Mouse (Mus musculus) liver, embryonic 13.5 days (tissue): ENCODE measurements around the gene Nfia. TPM values are rescaled to one million over a fixed set of nuclear protein-coding genes. Genes with fewer than 3 reads are reported as not detected.

ENCODE experiments used
- ATAC-seq: fragments of 200-750 bp; cut with Nextera tagmentation; 2 replicates; pipeline ENCODE4 v1.8.0; 2017; ENCODE audit warnings: low read depth, mild to moderate bottlenecking, moderate number of reproducible peaks, moderate library complexity
- DNase-seq: peaks from one replicate; pipeline ENCODE4 v3.0.0; 2022
- H3K27ac ChIP-seq: fragments of 300-500 bp; sonication (generic); 2 replicates; pipeline ENCODE4 v1.5.1; 2015; ENCODE audit warnings: moderate library complexity, mild to moderate bottlenecking, inconsistent platforms
- H3K27me3 ChIP-seq: fragments of 300-500 bp; sonication (generic); 2 replicates; pipeline ENCODE4 v1.6.1; 2015; ENCODE audit warnings: mild to moderate bottlenecking, inconsistent platforms
- H3K36me3 ChIP-seq: fragments of 300-500 bp; sonication (generic); 2 replicates; pipeline ENCODE4 v1.6.1; 2015; ENCODE audit warnings: mild to moderate bottlenecking, inconsistent platforms
- H3K4me1 ChIP-seq: fragments of 300-500 bp; sonication (generic); replicated peaks from 2 replicates; pipeline ENCODE4 v1.6.1; 2015; ENCODE audit warnings: inconsistent platforms
- H3K4me2 ChIP-seq: fragments of 300-500 bp; sonication (generic); 2 replicates; pipeline ENCODE4 v1.6.1; 2015; ENCODE audit warnings: inconsistent platforms, mild to moderate bottlenecking, moderate library complexity
- H3K4me3 ChIP-seq: fragments of 300-500 bp; sonication (generic); replicated peaks from 2 replicates; pipeline ENCODE4 v1.5.1; 2015; ENCODE audit warnings: mild to moderate bottlenecking, inconsistent platforms
- H3K9ac ChIP-seq: fragments of 300-500 bp; sonication (generic); 2 replicates; pipeline ENCODE4 v1.6.1; 2015; ENCODE audit warnings: mild to moderate bottlenecking, inconsistent platforms
- H3K9me3 ChIP-seq: fragments of 300-500 bp; sonication (generic); replicated peaks from 2 replicates; pipeline ENCODE4 v1.6.1; 2016; ENCODE audit warnings: inconsistent platforms
- WGBS: fragments of 180-500 bp; shearing (Covaris S2); methylation state at CpG from one replicate; pipeline ENCODE4 v1.1.7; 2015; ENCODE audit not compliant: insufficient replicate concordance; 5-methylcytosine and 5-hydroxymethylcytosine counted together
- polyA plus RNA-seq: library from polyadenylated mRNA; unstranded; fragments of >200 nt; fragmentation: Nextera tagmentation; extraction: Ambion mirVana; gene quantifications from 2 replicates; pipeline ENCODE4 v1.2.1, GENCODE M21; 2015

Nfia gene
- polyA plus RNA-seq, 1 experiment from 2014 or later, result 3.0 TPM

GRCm38 (mm10) chr4:97939492-97939891 lies 167.0 kb downstream of the Nfia start:
- no peak for ATAC-seq
- no peak overlapping the region for H3K4me3 ChIP-seq
- no peaks in the 10 kb centered on the region for H3K4me1 ChIP-seq
- H3K9me3 ChIP-seq, result no peaks in the 10 kb centered on the region
- H3K27ac ChIP-seq, result no peak overlapping the region
- no peak overlapping the region for H3K9ac ChIP-seq
- no peak overlapping the region for H3K4me2 ChIP-seq
- H3K27me3 ChIP-seq, result no peaks in the 10 kb centered on the region
- H3K36me3 ChIP-seq, result no peaks in the 10 kb centered on the region
- 55% methylated on average over 4 of the region's 4 CpGs for WGBS
- DNase-seq, result no peak

DNA sequence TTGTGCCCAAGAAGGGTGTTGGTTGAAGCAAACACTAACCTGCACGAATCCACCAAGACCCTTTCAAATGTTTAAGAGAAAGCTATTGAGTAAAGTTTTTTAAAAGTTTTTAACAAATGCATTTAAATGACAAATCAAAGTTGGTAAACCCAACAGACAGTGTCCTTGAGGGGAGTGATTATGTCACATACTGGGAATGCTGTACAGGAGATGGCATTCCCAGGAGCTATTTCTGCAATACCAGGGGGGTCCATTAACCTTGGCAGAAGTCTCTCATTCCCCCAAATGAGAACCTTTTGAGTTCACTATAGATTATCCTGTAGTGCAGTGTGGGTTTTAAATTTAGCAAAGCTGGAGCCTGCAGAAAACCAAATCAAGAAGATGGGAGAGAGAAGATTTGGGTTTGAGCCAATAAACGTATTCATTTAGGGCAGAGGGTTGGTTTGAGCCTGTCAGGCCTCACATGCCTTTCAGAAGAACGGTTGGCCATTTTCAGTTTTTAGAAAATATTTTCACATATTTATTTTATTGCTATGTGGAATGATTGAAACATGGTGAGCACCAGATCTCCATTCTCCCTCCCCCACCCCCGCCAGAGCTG lies 167.5 kb downstream of the Nfia start:
- WGBS, result 55% methylated on average over 4 of the region's 4 CpGs
- no peaks in the 10 kb centered on the region for H3K27me3 ChIP-seq
- H3K4me1 ChIP-seq, result no peaks in the 10 kb centered on the region
- no peak overlapping the region for H3K4me3 ChIP-seq
- no peak overlapping the region for H3K9ac ChIP-seq
- ATAC-seq (no peak), DNase-seq (no peak)
- no peak overlapping the region for H3K4me2 ChIP-seq
- no peak overlapping the region for H3K27ac ChIP-seq
- H3K9me3 ChIP-seq, result no peaks in the 10 kb centered on the region
- H3K36me3 ChIP-seq, result no peaks in the 10 kb centered on the region

DNA sequence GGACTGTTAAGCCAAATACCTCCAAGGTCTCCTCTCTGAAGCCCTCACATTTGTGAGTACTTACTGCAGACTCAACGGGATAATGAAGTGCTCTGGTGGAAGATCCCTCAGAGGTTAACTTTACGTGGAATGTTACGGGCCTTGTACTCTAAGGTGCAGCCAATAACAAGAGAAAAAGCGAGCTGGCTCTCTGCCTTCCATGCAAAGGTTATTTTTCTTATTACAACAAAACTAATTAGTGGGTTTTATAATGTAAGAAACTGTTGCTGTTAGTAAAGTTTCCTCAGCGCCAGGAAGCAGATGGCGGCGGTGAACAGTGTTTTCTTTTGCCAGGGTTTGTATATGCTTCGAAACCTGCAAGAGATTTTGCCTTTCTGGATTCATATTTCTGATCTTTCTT lies 169.1 kb downstream of the Nfia start:
- WGBS, result 68% methylated on average over 8 of the region's 8 CpGs
- H3K27ac ChIP-seq, result no peak overlapping the region
- no peak for ATAC-seq

GRCm38 (mm10) chr4:97944309-97944708 lies 171.8 kb downstream of the Nfia start:
- no peak overlapping the region for H3K9ac ChIP-seq
- no peaks in the 10 kb centered on the region for H3K9me3 ChIP-seq
- no peak overlapping the region for H3K27ac ChIP-seq
- no peak overlapping the region for H3K4me2 ChIP-seq
- H3K4me3 ChIP-seq, result no peak overlapping the region
- DNase-seq (no peak), ATAC-seq (no peak)
- H3K27me3 ChIP-seq, result no peaks in the 10 kb centered on the region
- no peaks in the 10 kb centered on the region for H3K36me3 ChIP-seq
- no peaks in the 10 kb centered on the region for H3K4me1 ChIP-seq
- WGBS, result 83% methylated on average over 2 of the region's 2 CpGs

More for the DNA sequence above, 169.1 kb downstream of the Nfia start:
- H3K27me3 ChIP-seq, result no peaks in the 10 kb centered on the region
- no peaks in the 10 kb centered on the region for H3K4me1 ChIP-seq
- no peak for DNase-seq
- no peak overlapping the region for H3K4me2 ChIP-seq
- H3K9ac ChIP-seq, result no peak overlapping the region
- H3K4me3 ChIP-seq, result no peak overlapping the region
- no peaks in the 10 kb centered on the region for H3K36me3 ChIP-seq
- no peaks in the 10 kb centered on the region for H3K9me3 ChIP-seq

DNA sequence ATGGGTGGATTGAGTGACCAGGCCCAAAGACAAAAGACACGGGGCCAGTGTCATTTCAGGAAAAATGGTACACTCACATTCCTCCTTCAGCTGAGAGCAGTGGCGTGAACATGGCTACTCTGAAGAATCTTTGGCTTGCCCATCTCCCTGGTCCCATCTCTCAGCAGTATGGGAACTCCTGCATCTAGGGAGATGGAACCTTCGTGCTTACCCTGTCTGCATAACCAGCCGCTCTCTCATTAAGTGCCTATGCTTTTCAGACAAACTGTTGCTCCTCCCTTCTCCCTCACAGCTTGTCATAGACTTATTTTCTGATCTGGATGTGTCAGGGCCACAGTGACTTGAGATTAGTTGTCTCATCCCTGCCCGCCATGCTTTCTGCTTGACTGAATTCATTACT lies 174.9 kb downstream of the Nfia start:
- Histone ChIP-seq H3K4me3 (no peak overlapping the region), H3K4me1 (no peaks in the 10 kb centered on the region), H3K27ac (no peak overlapping the region), H3K4me2 (no peak overlapping the region), H3K36me3 (no peaks in the 10 kb centered on the region), H3K27me3 (no peaks in the 10 kb centered on the region), H3K9ac (no peak overlapping the region), H3K9me3 (no peaks in the 10 kb centered on the region)
- DNase-seq, result no peak
- no peak for ATAC-seq
- WGBS, result 76% methylated on average over 5 of the region's 5 CpGs

- Histone ChIP-seq H3K36me3 (no peaks in the 10 kb centered on the region), H3K27me3 (no peaks in the 10 kb centered on the region), H3K27ac (no peak overlapping the region), H3K9ac (no peak overlapping the region), H3K4me1 (no peaks in the 10 kb centered on the region), H3K4me3 (no peak overlapping the region), H3K4me2 (no peak overlapping the region), H3K9me3 (no peaks in the 10 kb centered on the region)
- no peak for DNase-seq
- ATAC-seq, result no peak
- WGBS, result 56% methylated on average over 8 of the region's 8 CpGs
Observed at GRCm38 (mm10) chr4:97948250-97948649, 175.7 kb downstream of the Nfia start.

DNA sequence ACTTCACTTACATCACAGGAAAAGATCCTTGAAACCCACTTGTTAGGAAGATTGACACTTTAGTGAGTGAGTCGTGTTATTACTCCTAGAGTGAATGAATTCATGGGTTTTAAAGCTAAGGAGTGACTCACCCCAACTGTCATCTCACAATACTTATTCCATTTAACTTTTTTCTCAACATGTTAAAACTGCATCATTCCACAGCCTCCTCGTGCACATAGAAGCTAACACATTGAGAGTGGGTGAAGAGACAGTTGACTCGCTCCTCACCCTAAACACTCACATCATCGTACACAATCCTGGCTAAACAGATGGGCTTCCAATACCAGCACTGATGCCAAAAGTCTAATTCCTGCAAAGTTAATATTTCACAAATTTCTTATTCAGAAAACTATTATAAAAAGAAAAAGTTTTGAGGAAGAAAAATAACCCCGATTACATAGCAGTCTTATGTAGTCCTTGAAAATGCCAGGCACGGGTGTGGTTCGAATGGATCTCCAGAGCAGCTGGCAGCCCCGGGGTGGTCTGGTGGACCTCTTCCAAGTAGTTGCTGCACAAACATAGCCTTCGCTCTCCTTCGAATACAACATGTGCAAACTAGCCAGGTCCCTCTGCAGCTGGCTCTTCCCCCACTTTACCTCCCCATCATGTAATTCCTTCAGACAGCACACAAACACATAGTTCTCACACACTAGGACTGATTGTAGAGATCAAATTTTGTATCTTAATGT lies 178.0 kb downstream of the Nfia start:
- ATAC-seq, result no peak
- WGBS, result 81% methylated on average over 10 of the region's 10 CpGs

GRCm38 (mm10) chr4:97953886-97954285 lies 181.4 kb downstream of the Nfia start:
- no peaks in the 10 kb centered on the region for H3K9me3 ChIP-seq
- no peak for DNase-seq
- ATAC-seq, result no peak
- H3K4me2 ChIP-seq, result no peak overlapping the region
- no peaks in the 10 kb centered on the region for H3K36me3 ChIP-seq
- no peak overlapping the region for H3K4me3 ChIP-seq
- H3K4me1 ChIP-seq, result no peaks in the 10 kb centered on the region
- no peak overlapping the region for H3K27ac ChIP-seq
- H3K9ac ChIP-seq, result no peak overlapping the region
- no peaks in the 10 kb centered on the region for H3K27me3 ChIP-seq
- WGBS, result 67% methylated on average over 11 of the region's 11 CpGs

More for the DNA sequence above, 178.0 kb downstream of the Nfia start:
- H3K4me3 ChIP-seq, result no peak overlapping the region
- no peak overlapping the region for H3K27ac ChIP-seq
- H3K9ac ChIP-seq, result no peak overlapping the region
- no peaks in the 10 kb centered on the region for H3K9me3 ChIP-seq
- H3K4me1 ChIP-seq, result no peaks in the 10 kb centered on the region
- DNase-seq, result no peak
- no peaks in the 10 kb centered on the region for H3K36me3 ChIP-seq
- H3K4me2 ChIP-seq, result no peak overlapping the region
- H3K27me3 ChIP-seq, result no peaks in the 10 kb centered on the region

- Histone ChIP-seq H3K4me2 (no peak overlapping the region), H3K9ac (no peak overlapping the region), H3K4me1 (no peaks in the 10 kb centered on the region), H3K27me3 (no peaks in the 10 kb centered on the region), H3K36me3 (no peaks in the 10 kb centered on the region), H3K27ac (no peak overlapping the region), H3K4me3 (no peak overlapping the region), H3K9me3 (no peaks in the 10 kb centered on the region)
- DNase-seq (no peak), ATAC-seq (no peak)
- 61% methylated on average over 5 of the region's 5 CpGs for WGBS
Observed at GRCm38 (mm10) chr4:97958121-97958520, 185.6 kb downstream of the Nfia start.

- H3K9me3 ChIP-seq, result no peaks in the 10 kb centered on the region
- H3K9ac ChIP-seq, result no peak overlapping the region
- no peak overlapping the region for H3K4me3 ChIP-seq
- H3K27ac ChIP-seq, result no peak overlapping the region
- no peaks in the 10 kb centered on the region for H3K27me3 ChIP-seq
- no peaks in the 10 kb centered on the region for H3K4me1 ChIP-seq
- DNase-seq, result no peak
- no peaks in the 10 kb centered on the region for H3K36me3 ChIP-seq
- no peak overlapping the region for H3K4me2 ChIP-seq
- no peak for ATAC-seq
- 63% methylated on average over 7 of the region's 7 CpGs for WGBS
Observed at GRCm38 (mm10) chr4:97962856-97963255, 190.3 kb downstream of the Nfia start.

DNA sequence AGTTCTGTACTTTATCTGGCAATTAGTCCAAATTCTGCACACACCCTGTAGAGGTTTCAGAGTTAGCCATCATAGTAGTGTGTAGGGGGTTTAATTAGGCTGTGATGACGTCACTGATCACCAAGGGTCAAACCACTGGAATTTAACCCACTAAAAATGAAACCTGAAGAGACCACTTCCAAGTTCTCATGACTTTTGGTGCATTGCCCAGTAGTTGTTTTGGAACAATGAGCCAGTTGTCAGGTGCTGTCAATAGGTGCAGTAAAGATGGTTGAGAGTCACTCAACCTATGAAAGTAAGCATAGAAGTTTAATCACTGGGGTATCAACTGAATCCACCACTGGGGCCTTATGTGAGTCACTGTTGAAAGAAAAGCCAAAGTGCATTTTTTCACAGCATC lies 191.4 kb downstream of the Nfia start:
- no peaks in the 10 kb centered on the region for H3K27me3 ChIP-seq
- 27% methylated on average over 1 of the region's 1 CpGs for WGBS
- ATAC-seq, result no peak
- no peak overlapping the region for H3K4me3 ChIP-seq
- H3K36me3 ChIP-seq, result no peaks in the 10 kb centered on the region
- H3K9me3 ChIP-seq, result no peaks in the 10 kb centered on the region
- no peak for DNase-seq
- no peak overlapping the region for H3K4me2 ChIP-seq
- H3K27ac ChIP-seq, result no peak overlapping the region
- H3K4me1 ChIP-seq, result no peaks in the 10 kb centered on the region
- H3K9ac ChIP-seq, result no peak overlapping the region

- H3K36me3 ChIP-seq, result no peaks in the 10 kb centered on the region
- ATAC-seq (no peak), DNase-seq (no peak)
- H3K9me3 ChIP-seq, result no peaks in the 10 kb centered on the region
- H3K4me1 ChIP-seq, result no peaks in the 10 kb centered on the region
- H3K27me3 ChIP-seq, result no peaks in the 10 kb centered on the region
- H3K4me2 ChIP-seq, result no peak overlapping the region
- WGBS, result 75% methylated on average over 7 of the region's 7 CpGs
- no peak overlapping the region for H3K4me3 ChIP-seq
- H3K9ac ChIP-seq, result no peak overlapping the region
- no peak overlapping the region for H3K27ac ChIP-seq
Observed at GRCm38 (mm10) chr4:97968786-97969348, 196.3 kb downstream of the Nfia start.
